Mouse (Mus musculus): Measurements from ENCODE around the gene Rtn3.

Gene Rtn3

GRCm38 (mm10) chr19:7420841-7421601, 62.1 kb downstream of the Rtn3 start:
- WGBS: 75% methylated on average over 27 of the region's 27 CpGs

- WGBS: 71% methylated on average over 12 of the region's 12 CpGs
Measured at GRCm38 (mm10) chr19:7420108-7420507, 63.0 kb downstream of the Rtn3 start.

GRCm38 (mm10) chr19:7419134-7419533, 63.9 kb downstream of the Rtn3 start:
- WGBS: 48% methylated on average over 6 of the region's 6 CpGs

- under 1% methylated on average over 59 of the region's 59 CpGs for WGBS
Measured at GRCm38 (mm10) chr19:7417911-7418849, 64.9 kb downstream of the Rtn3 start.

GRCm38 (mm10) chr19:7416834-7417735, 66.0 kb downstream of the Rtn3 start, which contains the start of gene 2700081O15Rik:
TSS of gene 2700081O15Rik (plus strand) at chr19:7417625.
- 2% methylated on average over 106 of the region's 107 CpGs for WGBS

GRCm38 (mm10) chr19:7415916-7416833, 66.9 kb downstream of the Rtn3 start:
- WGBS: 48% methylated on average over 22 of the region's 22 CpGs

- WGBS: 66% methylated on average over 2 of the region's 2 CpGs
Measured at GRCm38 (mm10) chr19:7412361-7412760, 70.7 kb downstream of the Rtn3 start.

GRCm38 (mm10) chr19:7404623-7405229, 78.4 kb downstream of the Rtn3 start:
- WGBS: 69% methylated on average over 9 of the region's 9 CpGs

GRCm38 (mm10) chr19:7400635-7401034, 82.4 kb downstream of the Rtn3 start:
- 67% methylated on average over 11 of the region's 11 CpGs for WGBS

GRCm38 (mm10) chr19:7398898-7399297, 84.2 kb downstream of the Rtn3 start:
- 50% methylated on average over 24 of the region's 24 CpGs for WGBS

GRCm38 (mm10) chr19:7396867-7397826, 85.9 kb downstream of the Rtn3 start:
- 61% methylated on average over 10 of the region's 10 CpGs for WGBS

- WGBS: 85% methylated on average over 6 of the region's 6 CpGs
Measured at GRCm38 (mm10) chr19:7388488-7388887, 94.6 kb downstream of the Rtn3 start.

- WGBS: 21% methylated on average over 2 of the region's 2 CpGs
Measured at GRCm38 (mm10) chr19:7386042-7386441, 97.0 kb downstream of the Rtn3 start.

- WGBS: 1% methylated on average over 51 of the region's 52 CpGs
Measured at GRCm38 (mm10) chr19:7382903-7383865, 99.9 kb downstream of the Rtn3 start, which contains the start of gene Spindoc. TSS of gene Spindoc (minus strand) at chr19:7382994.

- WGBS: under 1% methylated on average over 59 of the region's 60 CpGs
Measured at GRCm38 (mm10) chr19:7382248-7382902, 100.7 kb downstream of the Rtn3 start.

- 4% methylated on average over 8 of the region's 8 CpGs for WGBS
Measured at GRCm38 (mm10) chr19:7381906-7382247, 101.2 kb downstream of the Rtn3 start.

- 71% methylated on average over 2 of the region's 2 CpGs for WGBS
Measured at GRCm38 (mm10) chr19:7377639-7378038, 105.4 kb downstream of the Rtn3 start.

All from cerebral cortex, adult 2 months (tissue).